16 mouse cellular contexts compared by ENCODE assay signal in the genomic region with DNA sequence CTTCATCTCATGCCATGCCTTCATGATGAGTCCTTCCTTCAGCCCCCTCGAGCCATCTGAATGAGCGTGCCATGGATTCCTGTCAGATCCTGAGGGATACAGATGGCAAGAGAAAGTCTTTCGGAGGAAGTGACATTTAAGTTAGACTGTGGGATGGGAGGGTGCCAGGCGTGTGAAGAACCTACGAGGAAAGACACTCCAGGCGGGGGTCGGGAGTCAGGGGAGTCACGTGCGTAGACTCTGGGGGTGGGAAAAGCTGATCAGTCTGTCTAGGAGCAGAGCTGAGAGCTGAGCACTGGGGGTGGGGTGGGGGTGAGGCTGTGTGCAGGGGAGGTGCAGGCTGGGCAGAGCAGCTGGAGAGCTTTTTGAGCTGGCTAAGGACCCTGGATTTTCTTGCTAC.
A peak's percentile ranks its signal among the peaks of the same experiment; 100 is the strongest.
DNase-seq lines count a peak whose midpoint lies in the region; ATAC-seq lines count a peak whose summit lies in the region.
"Had no signal": no experiment of that assay in that cellular context is flagged by ENCODE, and none has a peak within 500 bp of the region (broad histone marks: within the 10 kb centered on the region; RNA-seq: fewer than 3 reads in every experiment).

No protein-coding gene starts in this region.

- H3K27ac ChIP-seq in liver, embryonic 12.5 days = no peak overlapping the region
- H3K27ac ChIP-seq: forebrain, embryonic 15.5 days had no signal

- ATAC-seq in liver, embryonic 12.5 days = no peak
- ATAC-seq: forebrain, embryonic 15.5 days had no signal

- H3K36me3 ChIP-seq in liver, embryonic 12.5 days = no peaks in the 10 kb centered on the region
- H3K36me3 ChIP-seq: forebrain, embryonic 15.5 days had no signal

- peak; percentile 27 for DNase-seq in layer of hippocampus, adult 11-12 months (ENCODE audit: low spot score)
- no peak for DNase-seq in layer of hippocampus, adult 9-10 months (ENCODE audit: low spot score)
- DNase-seq in layer of hippocampus, adult 9-11 months = peak; percentile 69
- peak; percentile 53 to 63 for DNase-seq in left cerebral cortex, postnatal 10 days (ENCODE audit: extremely low spot score in 1 of 2, low spot score in 2 of 2)
- peak; percentile 67 to 76 for DNase-seq in right cerebral cortex, postnatal 36 days (ENCODE audit: low spot score in 2 of 2)
- DNase-seq in gastrocnemius, adult 8-10 months (ENCODE audit: low spot score in 2 of 2) = no peak
- no peak for DNase-seq in heart, adult 18-20 months
- DNase-seq: adrenal gland, postnatal 14 days; cerebellum, postnatal 25 days; heart, postnatal 36 days; kidney, adult 8-10 months; kidney, postnatal 4 days had no signal

- intact Hi-C loops in left cerebral cortex, postnatal 10 days (cut with DNase I) = no loop called here

- H3K4me2 ChIP-seq in liver, embryonic 12.5 days = no peak overlapping the region
- H3K4me2 ChIP-seq: forebrain, embryonic 15.5 days had no signal

- H3K9me3 ChIP-seq in liver, embryonic 12.5 days (replicated peaks) = no peaks in the 10 kb centered on the region
- H3K9me3 ChIP-seq: forebrain, embryonic 15.5 days had no signal

- no peaks in the 10 kb centered on the region for H3K4me1 ChIP-seq in liver, embryonic 12.5 days
- H3K4me1 ChIP-seq: forebrain, embryonic 15.5 days had no signal

- no peak overlapping the region for H3K9ac ChIP-seq in liver, embryonic 12.5 days
- H3K9ac ChIP-seq: forebrain, embryonic 15.5 days had no signal

- WGBS in liver, embryonic 12.5 days (ENCODE audit: insufficient replicate concordance) = 75% methylated on average over 9 of the region's 9 CpGs

- no peak overlapping the region for H3K4me3 ChIP-seq in liver, embryonic 12.5 days
- H3K4me3 ChIP-seq: erythroblast, embryonic 14.5 days; forebrain, embryonic 15.5 days had no signal

- H3K27me3 ChIP-seq in liver, embryonic 12.5 days (replicated peaks) = no peaks in the 10 kb centered on the region
- H3K27me3 ChIP-seq: CH12.LX; forebrain, embryonic 15.5 days had no signal

Comparison
In these comparisons a context has a peak if more than half of its experiments do, and no peak if none do; other contexts are left out.
1. DNase-seq: peak in layer of hippocampus, adult 11-12 months (single experiment), layer of hippocampus, adult 9-11 months (single experiment), left cerebral cortex, postnatal 10 days (2 of 2) and right cerebral cortex, postnatal 36 days (2 of 2); none in layer of hippocampus, adult 9-10 months (single experiment), gastrocnemius, adult 8-10 months (0 of 2) and heart, adult 18-20 months (0 of 2).